Mouse (Mus musculus) lung, embryonic 16.5 days (tissue): ENCODE results near the gene Pgm1. TPM values are rescaled to one million over a fixed set of nuclear protein-coding genes. Genes with fewer than 3 reads are reported as not detected.

Experiments used
- ATAC-seq: fragments of 200-750 bp; cut with Nextera tagmentation; 2 replicates; pipeline ENCODE4 v1.8.0; 2017; ENCODE audit warnings: low read depth, mild to moderate bottlenecking, moderate library complexity
- H3K27ac ChIP-seq: fragments of 300-500 bp; sonication (generic); 2 replicates; pipeline ENCODE4 v1.5.1; 2014; ENCODE audit warnings: mild to moderate bottlenecking, control low read depth, low read length
- H3K27me3 ChIP-seq: fragments of 300-500 bp; sonication (generic); 2 replicates; pipeline ENCODE4 v1.6.1; 2014; ENCODE audit warnings: low read depth, low read length, mixed read lengths; ENCODE audit not compliant: control insufficient read depth, insufficient read depth
- H3K36me3 ChIP-seq: fragments of 300-500 bp; sonication (generic); 2 replicates; pipeline ENCODE4 v1.6.1; 2014; ENCODE audit warnings: low read length; ENCODE audit not compliant: control insufficient read depth, insufficient read depth
- H3K4me1 ChIP-seq: fragments of 300-500 bp; sonication (generic); replicated peaks from 2 replicates; pipeline ENCODE4 v1.6.1; 2014; ENCODE audit warnings: low read length, mixed read lengths; ENCODE audit not compliant: control insufficient read depth, insufficient read depth
- H3K4me2 ChIP-seq: fragments of 300-500 bp; sonication (generic); 2 replicates; pipeline ENCODE4 v1.6.1; 2014; ENCODE audit warnings: low read depth, low read length, control low read depth
- H3K4me3 ChIP-seq: fragments of 300-500 bp; sonication (generic); 2 replicates; pipeline ENCODE4 v1.5.1; 2014; ENCODE audit warnings: mild to moderate bottlenecking, low read length, control low read depth
- H3K9ac ChIP-seq: fragments of 300-500 bp; sonication (generic); 2 replicates; pipeline ENCODE4 v1.6.1; 2014; ENCODE audit warnings: low read length, control low read depth
- H3K9me3 ChIP-seq: fragments of 300-500 bp; sonication (generic); 2 replicates; pipeline ENCODE4 v1.6.1; 2016; ENCODE audit warnings: low read length; ENCODE audit not compliant: control insufficient read depth
- WGBS: fragments of 180-500 bp; shearing (Covaris S2); extraction: QIAGEN DNeasy Blood & Tissue Kit; methylation state at CpG from one replicate; pipeline ENCODE4 v1.1.7; 2014; 5-methylcytosine and 5-hydroxymethylcytosine counted together
- polyA plus RNA-seq: library from polyadenylated mRNA; unstranded; fragments of >200 nt; fragmentation: Nextera tagmentation; extraction: Ambion mirVana; gene quantifications from 2 replicates; pipeline ENCODE4 v1.2.1, GENCODE M21; 2015

Pgm1 gene
- polyA plus RNA-seq, 1 experiment from 2014 or later = 90.6 TPM

GRCm38 (mm10) chr4:99988771-99989170 is 59.6 kb downstream of the Pgm1 start:
- Histone ChIP-seq H3K4me3 (no peak overlapping the region), H3K36me3 (peaks cover 6% of the 10 kb centered on the region; the same call in 1 of the 2 replicates), H3K4me1 (no peaks in the 10 kb centered on the region), H3K27ac (no peak overlapping the region), H3K4me2 (no peak overlapping the region), H3K27me3 (no peaks in the 10 kb centered on the region), H3K9ac (no peak overlapping the region), H3K9me3 (no peaks in the 10 kb centered on the region)
- 49% methylated on average over 7 of the region's 7 CpGs for WGBS
- no peak for ATAC-seq

GRCm38 (mm10) chr4:100000971-100001370 is 71.8 kb downstream of the Pgm1 start:
- H3K9me3 ChIP-seq = no peaks in the 10 kb centered on the region
- no peaks in the 10 kb centered on the region for H3K36me3 ChIP-seq
- H3K27me3 ChIP-seq = no peaks in the 10 kb centered on the region
- ATAC-seq = no peak
- no peak overlapping the region for H3K4me3 ChIP-seq
- no peaks in the 10 kb centered on the region for H3K4me1 ChIP-seq
- no peak overlapping the region for H3K4me2 ChIP-seq
- no peak overlapping the region for H3K27ac ChIP-seq
- 59% methylated on average over 5 of the region's 5 CpGs for WGBS
- H3K9ac ChIP-seq = no peak overlapping the region

- Histone ChIP-seq H3K4me2 (no peak overlapping the region), H3K9me3 (no peaks in the 10 kb centered on the region), H3K36me3 (no peaks in the 10 kb centered on the region), H3K4me1 (no peaks in the 10 kb centered on the region), H3K27me3 (no peaks in the 10 kb centered on the region), H3K9ac (no peak overlapping the region), H3K4me3 (no peak overlapping the region), H3K27ac (no peak overlapping the region)
- 56% methylated on average over 7 of the region's 7 CpGs for WGBS
- ATAC-seq = no peak
Observed at GRCm38 (mm10) chr4:100001806-100002205, 72.6 kb downstream of the Pgm1 start.

GRCm38 (mm10) chr4:100007721-100008120 is 78.5 kb downstream of the Pgm1 start:
- 53% methylated on average over 7 of the region's 7 CpGs for WGBS
- Histone ChIP-seq H3K27ac (no peak overlapping the region), H3K4me1 (peaks cover 7% of the 10 kb centered on the region), H3K9ac (no peak overlapping the region), H3K9me3 (no peaks in the 10 kb centered on the region), H3K4me2 (no peak overlapping the region), H3K27me3 (no peaks in the 10 kb centered on the region), H3K36me3 (no peaks in the 10 kb centered on the region), H3K4me3 (no peak overlapping the region)
- no peak for ATAC-seq

GRCm38 (mm10) chr4:100008371-100009090 is 79.3 kb downstream of the Pgm1 start:
- H3K4me3 ChIP-seq = no peak overlapping the region
- H3K4me1 ChIP-seq = peaks cover 7% of the 10 kb centered on the region
- H3K9me3 ChIP-seq = no peaks in the 10 kb centered on the region
- no peak overlapping the region for H3K4me2 ChIP-seq
- no peak overlapping the region for H3K9ac ChIP-seq
- H3K27ac ChIP-seq = no peak overlapping the region
- H3K36me3 ChIP-seq = no peaks in the 10 kb centered on the region
- 35% methylated on average over 5 of the region's 5 CpGs for WGBS
- ATAC-seq = peak; percentile 86
- no peaks in the 10 kb centered on the region for H3K27me3 ChIP-seq

- WGBS = 33% methylated on average over 8 of the region's 8 CpGs
- H3K4me1 ChIP-seq = peaks cover 7% of the 10 kb centered on the region
- no peak overlapping the region for H3K4me2 ChIP-seq
- no peak overlapping the region for H3K4me3 ChIP-seq
- H3K27me3 ChIP-seq = no peaks in the 10 kb centered on the region
- no peaks in the 10 kb centered on the region for H3K9me3 ChIP-seq
- H3K27ac ChIP-seq = no peak overlapping the region
- no peak overlapping the region for H3K9ac ChIP-seq
- peak; percentile 64 for ATAC-seq
- H3K36me3 ChIP-seq = no peaks in the 10 kb centered on the region
Observed at GRCm38 (mm10) chr4:100009211-100009678, 80.0 kb downstream of the Pgm1 start.

GRCm38 (mm10) chr4:100010916-100011315 is 81.7 kb downstream of the Pgm1 start:
- no peak overlapping the region for H3K9ac ChIP-seq
- H3K4me2 ChIP-seq = no peak overlapping the region
- no peak overlapping the region for H3K27ac ChIP-seq
- WGBS = 91% methylated on average over 3 of the region's 3 CpGs
- no peak for ATAC-seq
- H3K4me3 ChIP-seq = no peak overlapping the region
- H3K36me3 ChIP-seq = no peaks in the 10 kb centered on the region
- no peaks in the 10 kb centered on the region for H3K27me3 ChIP-seq
- H3K4me1 ChIP-seq = peaks cover 7% of the 10 kb centered on the region
- no peaks in the 10 kb centered on the region for H3K9me3 ChIP-seq

GRCm38 (mm10) chr4:100011563-100011962 is 82.3 kb downstream of the Pgm1 start:
- Histone ChIP-seq H3K4me1 (peaks cover 7% of the 10 kb centered on the region), H3K36me3 (no peaks in the 10 kb centered on the region), H3K9ac (no peak overlapping the region), H3K4me3 (no peak overlapping the region), H3K4me2 (no peak overlapping the region), H3K27me3 (no peaks in the 10 kb centered on the region), H3K27ac (no peak overlapping the region), H3K9me3 (no peaks in the 10 kb centered on the region)
- ATAC-seq = peak; percentile 9; the same call in 1 of the 2 replicates
- WGBS = 60% methylated on average over 3 of the region's 3 CpGs

- H3K9me3 ChIP-seq = no peaks in the 10 kb centered on the region
- no peak for ATAC-seq
- no peak overlapping the region for H3K4me3 ChIP-seq
- peaks cover 7% of the 10 kb centered on the region for H3K4me1 ChIP-seq
- no peak overlapping the region for H3K9ac ChIP-seq
- H3K27ac ChIP-seq = no peak overlapping the region
- 78% methylated on average over 8 of the region's 8 CpGs for WGBS
- H3K27me3 ChIP-seq = no peaks in the 10 kb centered on the region
- H3K4me2 ChIP-seq = no peak overlapping the region
- no peaks in the 10 kb centered on the region for H3K36me3 ChIP-seq
Observed at GRCm38 (mm10) chr4:100012361-100013035, 83.3 kb downstream of the Pgm1 start.
